Mouse (Mus musculus) c-Kit-negative CD71-positive TER-119-positive erythroid progenitor cells, embryonic 14.5 days (primary cell): Measurements from ENCODE around the gene C2cd4b.
A peak's percentile ranks its signal among the peaks of the same experiment; 100 is the strongest.

ENCODE experiments used
- DNase-seq: peaks from one replicate; pipeline ENCODE4 v3.0.0-alpha.2; 2013; ENCODE audit warnings: low read depth, low spot score

The C2cd4b gene

DNA sequence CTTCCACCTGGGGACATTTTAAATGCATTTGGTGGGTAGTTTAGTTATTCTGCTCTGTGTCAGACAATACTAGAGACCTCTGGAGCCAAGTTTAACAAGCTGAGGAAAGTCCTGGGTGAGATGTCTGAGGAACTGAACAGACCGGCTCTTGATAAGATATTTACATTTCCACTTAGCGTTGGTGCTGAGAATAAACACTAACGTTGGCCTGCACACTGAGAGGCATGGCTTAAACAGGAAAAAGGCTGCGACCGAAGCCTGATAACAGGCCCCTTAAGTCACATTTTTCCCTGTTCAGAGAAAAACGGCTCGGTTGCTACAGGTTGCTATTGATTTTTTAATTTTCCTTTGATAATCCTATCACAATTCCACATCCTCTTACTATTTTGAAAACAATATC, 12.1 kb downstream of the C2cd4b start:
- DNase-seq = no peak

GRCm38 (mm10) chr9:67774201-67774600, 15.0 kb downstream of the C2cd4b start:
- no peak for DNase-seq

DNA sequence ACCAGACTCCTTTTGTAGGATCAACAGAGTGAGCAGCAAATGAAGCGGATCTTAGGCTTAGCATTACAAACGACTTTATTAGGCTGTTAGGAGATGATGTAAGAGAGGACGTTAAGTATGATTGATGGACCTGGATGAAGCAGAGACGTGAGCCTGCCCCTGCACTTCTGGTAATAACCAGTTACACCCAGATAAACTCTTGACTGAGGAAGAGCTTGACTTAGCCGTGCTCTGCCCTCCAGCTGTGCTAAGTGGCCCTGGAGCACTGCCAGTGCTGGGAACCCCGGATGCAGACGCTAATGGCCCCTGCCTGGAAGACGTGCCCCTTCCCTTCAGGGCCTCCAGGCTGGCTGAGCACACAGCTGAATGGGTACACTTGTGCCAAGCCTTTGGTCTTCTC, 19.3 kb downstream of the C2cd4b start:
- DNase-seq = no peak

DNA sequence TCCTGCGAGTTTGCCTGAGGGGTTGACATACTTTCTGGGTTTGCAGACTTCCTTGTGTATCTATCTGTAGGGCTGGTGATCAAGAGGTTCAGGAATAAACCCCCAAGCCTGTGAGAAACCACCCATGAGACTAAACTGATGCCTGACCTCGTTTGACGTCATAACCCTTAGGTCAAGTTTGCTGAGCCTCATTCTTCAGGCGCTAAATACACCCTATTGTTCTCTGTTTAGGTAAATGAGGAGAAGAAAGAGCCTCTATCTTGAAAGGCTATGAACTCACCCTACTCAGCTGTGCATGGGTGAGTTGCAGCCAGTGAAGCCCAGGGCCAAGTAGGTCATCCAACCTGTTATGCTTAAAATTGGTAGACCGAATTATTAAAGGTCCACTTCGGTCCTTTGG, 23.5 kb downstream of the C2cd4b start:
- DNase-seq = no peak

DNA sequence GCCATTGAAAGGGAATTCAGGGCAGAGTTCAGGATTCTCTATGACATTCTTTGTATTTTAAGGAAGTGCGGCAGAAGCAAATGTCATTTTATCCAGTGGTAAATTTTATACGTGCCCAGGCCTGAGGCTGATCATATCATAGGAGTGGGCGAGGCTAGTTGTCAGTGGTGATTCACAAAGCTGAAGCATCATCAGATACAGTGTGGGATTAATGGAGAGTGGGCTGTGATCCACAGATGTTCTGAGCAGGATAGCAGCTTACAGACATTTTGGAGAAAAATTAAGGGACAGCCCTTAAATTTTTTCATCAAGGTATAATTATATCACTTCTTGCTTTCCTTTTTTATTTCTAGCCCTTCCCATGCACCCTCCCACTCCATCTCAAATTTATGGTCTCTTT, 24.2 kb downstream of the C2cd4b start:
- DNase-seq = no peak

- DNase-seq = peak; percentile 8
Measured at GRCm38 (mm10) chr9:67783925-67784324, 24.7 kb downstream of the C2cd4b start.

DNA sequence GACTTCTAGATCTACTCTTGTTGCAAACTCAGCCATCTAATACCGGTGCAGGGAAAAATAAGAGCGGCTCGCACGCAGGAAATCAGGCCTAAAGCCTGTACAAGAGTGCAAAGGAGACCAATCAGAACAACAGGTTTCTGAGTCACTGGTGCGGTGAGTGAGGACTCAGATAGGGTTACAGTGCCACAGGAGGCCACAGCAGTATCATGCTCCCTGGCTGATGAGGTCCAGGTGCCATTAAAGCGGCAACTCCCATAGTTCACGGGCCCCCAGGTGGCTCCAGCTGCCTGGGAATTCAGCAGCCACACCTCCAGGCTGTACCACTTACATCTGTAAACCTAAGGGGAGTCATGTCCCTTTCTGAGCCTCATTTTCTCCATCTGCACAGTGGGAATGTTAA, 27.1 kb downstream of the C2cd4b start:
- DNase-seq = no peak

DNA sequence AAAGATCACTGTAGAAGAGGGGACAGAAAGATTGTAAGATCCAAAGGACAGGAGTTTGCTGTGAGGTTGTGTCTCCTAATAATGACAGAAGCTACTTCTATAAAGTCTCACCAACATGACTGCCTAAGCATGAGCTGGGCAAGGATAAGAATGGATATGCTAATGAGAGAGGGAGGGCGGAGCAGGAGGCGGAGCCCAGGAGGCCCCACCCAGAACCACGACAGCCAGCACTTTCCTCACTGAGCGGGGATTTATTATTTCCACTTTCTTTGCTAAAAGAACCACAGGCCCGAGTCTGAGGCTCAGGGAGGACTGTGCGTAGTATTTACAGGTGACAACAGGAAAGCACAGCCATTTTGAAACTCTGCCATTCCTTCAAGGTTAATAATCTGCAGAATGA, 28.4 kb downstream of the C2cd4b start:
- no peak for DNase-seq

DNA sequence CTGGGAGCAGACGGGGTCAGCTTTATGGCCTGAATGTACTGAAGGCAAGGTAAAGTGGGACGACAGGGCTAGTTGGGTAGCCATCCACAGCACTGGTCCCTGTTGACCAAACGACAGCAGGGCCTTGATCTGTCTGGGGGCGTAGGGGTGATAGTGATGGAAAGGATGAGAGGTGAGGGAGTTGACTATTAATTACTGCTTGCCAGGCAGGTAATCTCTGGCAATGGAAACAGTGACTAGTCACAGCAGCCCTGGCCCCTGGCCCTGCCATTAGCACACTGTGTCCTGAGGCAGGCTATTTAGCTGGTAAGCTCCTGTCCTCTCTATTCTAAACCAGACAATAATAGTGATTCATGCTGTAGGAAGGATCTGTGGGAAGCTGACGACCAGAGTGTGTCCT, 33.2 kb downstream of the C2cd4b start:
- no peak for DNase-seq

GRCm38 (mm10) chr9:67793501-67793900, 34.3 kb downstream of the C2cd4b start:
- DNase-seq = no peak

- no peak for DNase-seq
Measured at GRCm38 (mm10) chr9:67794216-67794615, 35.0 kb downstream of the C2cd4b start.

- DNase-seq = no peak
Measured at GRCm38 (mm10) chr9:67794668-67795067, 35.4 kb downstream of the C2cd4b start.

DNA sequence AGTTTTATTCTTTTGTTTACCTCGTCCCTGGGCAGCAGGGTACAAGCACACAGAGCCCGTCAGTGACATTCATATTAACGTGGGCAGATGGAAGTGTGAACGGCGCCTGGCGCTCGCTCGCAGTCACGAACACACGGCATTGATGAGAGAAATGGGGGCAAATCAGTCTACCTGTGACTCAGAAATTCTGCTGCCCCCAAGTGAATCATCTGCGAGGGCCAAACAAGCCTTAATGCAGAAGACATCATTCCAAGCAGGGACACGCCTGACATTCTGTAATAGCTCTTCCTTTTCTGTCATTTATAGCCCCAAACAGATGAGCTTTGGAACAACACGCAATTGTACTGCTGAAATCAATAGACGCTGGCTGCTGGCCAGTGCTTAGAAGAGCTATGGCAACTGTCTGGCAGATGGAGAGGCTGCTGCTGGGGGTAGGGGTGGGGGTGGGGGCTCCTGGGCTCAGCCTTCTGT, 36.0 kb downstream of the C2cd4b start:
- DNase-seq = no peak

- no peak for DNase-seq
Measured at GRCm38 (mm10) chr9:67799078-67799819, 40.0 kb downstream of the C2cd4b start.

GRCm38 (mm10) chr9:67802241-67802640, 43.0 kb downstream of the C2cd4b start:
- peak; percentile 39 for DNase-seq

- no peak for DNase-seq
Measured at GRCm38 (mm10) chr9:67807000-67807399, 47.8 kb downstream of the C2cd4b start.

DNA sequence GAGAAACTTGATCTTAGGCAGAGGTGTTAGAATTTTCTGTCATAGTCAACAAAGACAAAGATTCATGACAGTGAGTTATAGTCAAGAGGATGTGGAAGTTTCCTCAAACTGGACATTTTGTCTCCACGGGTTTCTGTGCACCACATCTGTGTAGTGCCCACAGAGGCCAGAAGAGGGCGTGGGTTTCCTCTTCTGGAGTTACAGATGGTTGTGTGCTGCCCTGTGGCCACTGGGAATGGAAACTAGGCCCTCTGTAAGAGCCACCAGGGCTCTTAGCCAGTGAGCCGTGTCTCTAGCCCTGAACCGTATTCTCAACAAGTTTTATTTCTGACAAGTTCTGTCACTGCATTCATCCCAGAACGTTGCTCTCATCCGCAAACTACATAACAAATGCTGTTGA, 51.3 kb downstream of the C2cd4b start:
- no peak for DNase-seq
